Mouse (Mus musculus) ovary, postnatal 10 days (tissue): Measurements from ENCODE around the gene Siae.

Experiments used
- DNase-seq: peaks from one replicate; pipeline ENCODE4 v3.0.0; 2022; ENCODE audit warnings: low spot score

The Siae gene

DNA sequence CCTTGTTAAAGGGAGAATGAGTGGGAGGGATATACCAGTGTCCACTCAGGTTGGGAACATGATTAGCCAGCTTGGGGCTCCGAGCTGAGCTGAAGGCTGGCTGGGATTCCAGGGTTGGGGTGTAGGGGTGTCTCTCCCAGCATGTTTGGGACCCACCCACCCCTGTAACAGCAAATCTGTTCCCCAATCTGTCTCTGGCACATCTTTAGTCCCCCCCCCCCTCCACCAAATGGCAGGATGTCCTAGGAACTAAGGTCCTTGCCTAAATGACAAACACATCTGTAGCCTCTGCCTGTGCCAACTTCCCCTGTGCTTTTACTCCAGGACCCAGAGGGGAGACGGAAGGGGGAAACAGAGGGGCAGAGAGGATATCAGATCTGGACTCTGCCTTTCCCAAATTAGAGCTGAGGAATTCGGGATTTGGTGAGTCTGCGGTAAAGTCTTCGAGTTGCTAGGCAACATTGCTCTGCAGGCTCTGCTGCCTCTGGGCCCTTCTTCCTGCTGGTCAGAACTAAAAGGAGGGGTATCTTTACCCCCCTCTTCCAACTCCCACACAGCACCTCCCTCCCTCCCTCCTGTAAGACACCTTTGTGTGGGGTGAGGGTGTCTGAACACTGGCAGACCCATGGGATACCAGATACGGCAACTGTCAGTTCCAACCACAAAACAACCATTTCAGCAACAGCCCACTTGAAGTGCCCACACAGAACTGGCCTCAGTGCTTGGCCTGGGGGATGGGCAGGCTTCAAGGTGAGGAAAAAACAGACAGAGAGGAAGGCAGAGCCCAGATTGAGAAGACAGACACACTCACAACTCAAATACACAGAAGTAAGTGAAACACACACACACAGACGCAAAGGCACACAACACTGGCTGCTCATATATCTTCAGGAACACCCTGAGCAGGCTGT lies at the start of gene Siae:
Gene Siae, plus strand, starts transcription at position 861 of the 911 bp plus-strand sequence.
- DNase-seq: no peak

DNA sequence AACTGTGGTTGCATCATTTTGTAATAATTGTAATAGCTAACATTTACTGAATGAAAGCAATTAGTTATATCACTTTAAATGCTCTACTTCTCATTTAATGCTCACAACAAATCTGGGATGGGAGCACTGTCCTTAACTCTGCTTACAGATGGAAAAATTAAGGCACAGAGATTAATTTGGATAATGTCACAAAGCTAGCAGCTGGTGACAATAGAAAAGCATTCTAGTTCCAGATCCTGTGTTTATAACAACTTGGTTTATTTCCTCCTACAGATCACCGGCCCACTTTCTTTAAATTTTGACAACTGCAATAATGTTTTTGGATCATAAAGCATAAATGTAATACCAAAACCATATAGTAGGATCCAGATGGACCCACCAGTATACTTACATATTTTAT lies 49.5 kb upstream of the Siae start:
- DNase-seq: no peak

DNA sequence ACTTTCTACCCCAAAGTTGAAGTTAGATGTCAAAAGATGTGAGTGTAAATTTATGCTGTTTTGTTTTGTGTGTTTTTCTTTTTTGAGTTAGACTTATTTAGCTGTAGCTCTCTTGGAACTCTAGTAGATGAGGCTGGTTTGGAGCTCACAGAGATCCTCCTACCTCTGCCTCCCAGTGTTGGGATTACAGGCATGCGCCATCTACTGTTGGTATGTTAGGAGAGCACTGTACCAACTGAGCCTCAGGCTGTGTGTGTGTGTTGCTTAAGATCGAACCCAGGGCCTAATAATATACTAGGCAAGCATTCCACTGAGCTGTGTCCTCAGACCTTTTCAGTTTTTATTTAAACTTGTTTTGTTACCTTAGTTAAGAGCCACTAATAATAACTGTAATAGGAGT lies 43.4 kb upstream of the Siae start:
- no peak for DNase-seq

DNA sequence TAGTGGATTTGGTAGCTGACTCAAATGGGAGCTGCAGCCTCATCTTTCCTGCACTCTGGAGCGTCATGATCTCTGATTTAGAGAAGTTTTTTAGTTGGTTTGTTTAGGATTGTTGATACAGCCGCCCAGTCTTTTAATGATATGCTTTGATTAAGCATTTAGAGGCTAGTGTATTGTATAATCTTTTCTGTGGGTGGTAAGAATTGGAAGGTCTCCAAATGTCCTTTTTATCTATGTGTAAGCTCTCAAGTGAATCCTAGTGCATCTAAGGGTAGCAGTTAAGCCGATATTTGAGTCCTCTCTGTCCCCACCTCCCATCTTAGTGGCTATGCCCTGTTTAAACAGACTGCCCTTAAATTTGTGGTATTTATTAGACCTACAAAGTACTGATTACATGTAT lies 41.0 kb upstream of the Siae start:
- no peak for DNase-seq

DNA sequence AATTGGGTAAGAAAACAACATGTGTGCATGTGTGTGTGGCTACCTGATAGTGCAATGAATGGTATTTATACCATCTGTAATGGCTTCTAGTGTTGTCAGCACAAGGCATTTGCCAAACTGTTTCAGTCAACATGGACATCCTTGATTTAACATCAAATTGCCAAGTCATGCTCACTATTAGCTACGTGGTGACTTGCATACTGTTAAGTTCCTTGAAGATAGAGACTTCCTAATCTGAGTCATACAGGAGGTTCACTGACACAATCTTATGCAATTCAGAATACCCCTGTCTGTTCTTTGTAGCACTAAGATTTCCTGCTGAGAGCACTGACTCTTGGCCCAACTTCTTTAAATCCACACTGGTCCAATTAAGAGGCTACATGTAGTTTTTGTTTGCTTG lies 38.0 kb upstream of the Siae start:
- no peak for DNase-seq

DNA sequence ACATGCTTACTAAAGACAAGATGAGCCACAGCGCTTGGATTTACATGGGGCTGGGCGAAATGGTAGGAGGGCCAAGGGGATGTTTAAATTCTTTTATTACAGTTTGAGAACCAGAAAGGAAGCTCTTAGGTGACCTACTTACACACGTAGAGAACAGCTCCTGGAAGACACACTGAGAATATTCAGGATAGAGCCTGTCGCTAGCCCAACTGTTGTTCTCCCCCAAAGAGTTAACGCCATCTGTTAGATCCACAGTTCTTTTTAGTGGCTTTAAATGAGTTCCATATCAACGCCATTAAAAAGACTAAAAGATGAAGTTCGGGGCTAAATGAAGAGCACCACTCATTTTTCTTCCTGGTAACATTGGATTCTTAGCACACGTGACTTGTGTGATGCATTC lies 36.5 kb upstream of the Siae start:
- no peak for DNase-seq

DNA sequence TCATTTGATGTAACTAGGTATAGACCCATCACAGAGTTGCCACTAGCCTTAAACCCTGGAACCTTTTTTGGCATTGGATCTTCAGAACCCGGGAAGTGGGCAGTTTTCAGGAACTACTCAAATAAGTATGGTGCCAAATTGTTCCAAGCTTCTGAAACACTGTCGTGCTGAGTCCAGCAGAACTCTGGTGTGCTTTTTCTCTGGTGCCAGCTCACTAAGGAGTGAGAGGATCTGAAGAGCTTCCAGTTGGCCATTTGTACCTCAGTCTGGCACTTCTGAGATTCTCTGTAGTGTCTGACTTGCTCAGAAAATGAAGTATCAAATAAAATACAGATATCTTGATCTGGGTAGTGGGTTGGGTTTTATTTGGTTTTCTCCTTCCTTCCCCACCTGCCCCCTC lies 35.5 kb upstream of the Siae start:
- no peak for DNase-seq

DNA sequence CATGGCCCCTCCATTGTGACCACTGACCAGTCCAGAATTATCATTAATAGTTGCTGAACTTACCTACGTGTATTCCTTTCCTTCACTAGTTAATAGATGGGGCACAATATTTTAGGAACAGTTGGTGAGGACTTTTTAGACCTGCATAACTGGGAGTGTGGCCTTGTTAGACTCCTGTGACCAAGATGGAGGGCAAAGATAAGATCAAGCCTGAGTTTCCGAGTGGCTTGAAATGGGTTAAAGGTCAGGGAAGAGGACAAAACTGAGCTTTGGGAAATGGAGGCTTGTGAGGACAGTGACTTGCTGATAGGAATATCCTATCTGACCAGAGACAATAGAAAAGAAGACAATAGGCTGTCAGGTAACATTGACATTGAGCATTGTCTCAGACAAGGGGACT lies 30.0 kb upstream of the Siae start:
- DNase-seq: no peak

DNA sequence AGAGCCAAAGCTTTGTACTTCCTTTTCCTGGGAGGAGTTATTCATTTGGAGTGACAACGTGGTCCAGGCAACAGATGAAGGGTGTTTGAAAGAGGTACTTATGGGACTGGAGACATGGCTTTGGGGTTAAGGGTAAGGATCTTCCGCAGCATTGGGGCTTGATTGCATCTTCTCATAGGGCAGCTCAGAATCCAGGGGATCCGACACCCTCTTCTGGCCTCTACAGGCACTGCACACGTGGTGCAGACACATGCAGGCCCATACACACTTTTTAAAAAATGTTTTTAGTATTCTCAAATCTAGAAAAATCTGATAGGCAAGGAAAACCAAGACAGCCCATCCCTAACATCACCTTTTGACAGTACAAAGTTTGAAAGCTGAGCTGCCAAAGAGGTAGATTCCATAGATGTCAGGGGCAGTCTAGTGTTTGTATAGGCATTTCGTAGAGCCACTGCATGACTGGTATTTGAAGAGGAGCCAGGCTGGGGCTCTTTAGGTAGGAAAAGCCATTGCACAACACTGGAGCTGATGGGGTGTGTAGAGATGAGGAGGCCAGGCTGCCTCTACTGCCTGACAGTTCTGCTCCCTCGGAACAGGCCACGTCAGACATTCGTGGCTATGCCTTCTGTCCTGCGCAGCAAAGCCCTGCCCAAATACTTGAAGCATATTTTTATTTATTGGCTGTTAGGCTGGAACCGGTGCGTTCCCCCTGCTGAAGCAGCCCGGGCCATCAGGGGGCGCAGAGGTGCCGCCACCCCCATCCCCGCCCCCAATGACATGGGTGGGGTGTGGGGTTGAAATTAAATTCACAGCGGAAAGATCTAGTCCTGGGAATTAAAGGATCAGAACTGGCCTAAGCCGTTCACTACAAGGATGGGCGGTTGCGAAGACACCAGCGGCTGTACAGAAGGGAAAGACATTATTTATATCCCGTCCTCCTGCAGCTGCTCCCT lies 28.8 kb upstream of the Siae start:
- no peak for DNase-seq

DNA sequence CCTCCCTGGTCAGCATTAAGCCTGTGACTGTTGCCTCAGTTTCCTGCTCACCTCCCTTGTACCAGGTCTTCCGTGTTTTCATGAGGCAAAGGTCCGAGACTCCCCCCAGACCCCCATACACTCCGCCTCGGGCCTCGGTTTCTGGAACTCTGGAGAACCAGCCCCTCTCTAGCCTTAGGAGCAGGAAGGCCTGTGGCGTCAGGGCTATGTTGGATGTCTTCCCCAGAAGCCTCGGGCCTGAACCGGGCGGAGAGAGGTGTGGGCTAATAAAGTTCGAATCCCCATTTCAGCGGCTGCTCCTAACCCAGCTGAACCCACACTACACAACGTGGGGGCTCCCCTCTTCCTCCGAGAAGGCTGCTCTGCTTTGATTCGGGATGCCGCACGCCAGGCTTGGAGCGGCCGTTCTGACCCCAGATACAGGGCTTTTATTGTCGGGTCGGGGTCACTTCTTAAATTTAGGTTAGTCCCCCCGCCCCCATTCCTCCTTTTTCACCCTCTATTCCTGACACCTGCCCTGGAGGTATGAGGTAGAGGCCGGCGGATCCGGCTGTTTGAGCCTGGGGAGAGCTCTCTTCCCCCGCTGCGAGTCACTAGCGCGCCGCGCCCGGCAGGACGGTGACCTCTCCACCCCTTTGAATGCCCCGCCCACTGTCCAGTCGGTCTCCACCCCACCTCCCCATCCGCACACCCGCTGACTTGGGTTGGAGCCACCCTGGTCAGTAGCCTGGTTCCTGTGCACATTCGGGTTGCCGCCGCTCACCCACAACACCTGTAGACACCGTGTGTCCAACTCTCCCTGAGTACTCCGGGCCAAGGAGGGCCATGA lies 27.9 kb upstream of the Siae start, which contains the start of gene Esam:
Gene Esam, plus strand, starts transcription at position 683 of the 829 bp plus-strand sequence.
- DNase-seq: no peak

DNA sequence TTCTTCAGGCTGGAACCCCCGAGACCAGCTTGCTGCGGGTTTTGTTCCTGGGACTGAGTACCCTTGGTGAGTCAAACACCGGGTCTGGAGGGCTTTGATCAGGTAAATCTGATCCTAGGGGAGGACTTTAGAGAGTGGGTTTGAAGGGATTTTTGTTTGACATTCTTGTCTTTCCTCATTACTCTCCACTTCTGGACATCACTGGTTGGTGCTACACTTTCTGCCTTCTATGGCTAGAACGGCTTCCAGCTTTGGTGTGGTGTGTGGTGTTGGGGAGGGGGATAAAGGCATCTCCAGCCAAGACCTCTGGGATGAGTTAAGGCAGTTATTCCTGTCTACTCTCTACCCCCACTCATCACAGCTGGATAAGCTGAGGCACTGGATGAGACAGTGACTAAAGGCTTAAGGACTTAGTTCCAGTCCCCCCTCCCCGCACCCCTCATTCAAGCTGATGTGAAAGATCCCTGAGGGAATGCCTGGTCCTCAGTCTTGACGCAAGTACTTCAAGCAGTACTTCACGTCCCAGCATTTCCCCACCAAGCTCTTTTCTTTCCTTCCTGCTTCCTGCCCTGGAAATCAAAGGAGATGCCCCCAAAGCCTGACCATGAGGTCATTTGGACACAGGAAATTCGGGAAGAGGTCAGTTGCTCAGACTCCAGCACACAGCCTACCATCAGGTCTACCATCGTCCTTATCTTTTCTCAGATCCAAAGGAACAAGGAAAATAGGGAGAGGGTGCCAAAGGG lies 27.1 kb upstream of the Siae start:
- DNase-seq: no peak

DNA sequence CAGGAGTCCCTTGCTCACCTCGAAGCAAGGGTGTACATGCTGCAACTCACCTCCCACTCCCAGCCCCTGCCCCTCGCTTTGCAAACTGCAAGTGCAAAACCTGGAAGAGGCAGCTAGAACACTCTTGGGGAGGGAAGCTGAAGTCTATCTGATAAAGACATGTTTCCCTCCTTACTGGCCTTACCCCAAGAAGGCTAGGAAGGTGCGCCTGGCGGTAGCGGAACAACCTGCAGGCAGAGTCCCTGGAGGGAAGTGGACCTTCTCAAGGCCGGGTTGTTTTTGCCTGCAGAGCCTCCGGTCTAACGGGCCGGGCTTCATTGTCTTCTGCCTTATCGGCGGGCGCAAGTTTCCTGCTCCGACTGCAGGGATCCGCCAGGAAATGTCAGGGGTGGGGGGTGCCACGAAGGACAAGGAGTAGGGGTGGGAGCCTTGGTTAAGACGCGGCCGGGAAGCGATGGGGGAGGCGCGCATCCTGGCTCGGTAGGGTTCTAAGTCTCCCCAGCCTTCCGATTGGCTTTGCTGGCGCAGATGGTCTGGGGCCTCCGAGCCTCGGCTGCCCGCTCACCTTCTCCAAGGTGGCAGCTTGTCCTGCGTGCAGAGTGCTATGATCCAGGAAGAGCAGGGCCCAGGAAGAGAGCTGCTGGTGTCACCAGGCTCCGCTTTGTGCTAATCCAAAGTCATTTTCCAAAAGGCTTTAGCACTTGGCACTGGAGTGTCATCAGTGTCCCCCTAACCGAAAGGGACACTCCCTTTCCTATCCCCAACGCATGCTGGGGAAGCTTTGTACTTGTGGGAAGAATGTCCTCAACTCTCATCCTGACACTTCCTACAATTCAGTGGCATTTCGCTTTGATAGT lies 25.2 kb upstream of the Siae start:
- no peak for DNase-seq

DNA sequence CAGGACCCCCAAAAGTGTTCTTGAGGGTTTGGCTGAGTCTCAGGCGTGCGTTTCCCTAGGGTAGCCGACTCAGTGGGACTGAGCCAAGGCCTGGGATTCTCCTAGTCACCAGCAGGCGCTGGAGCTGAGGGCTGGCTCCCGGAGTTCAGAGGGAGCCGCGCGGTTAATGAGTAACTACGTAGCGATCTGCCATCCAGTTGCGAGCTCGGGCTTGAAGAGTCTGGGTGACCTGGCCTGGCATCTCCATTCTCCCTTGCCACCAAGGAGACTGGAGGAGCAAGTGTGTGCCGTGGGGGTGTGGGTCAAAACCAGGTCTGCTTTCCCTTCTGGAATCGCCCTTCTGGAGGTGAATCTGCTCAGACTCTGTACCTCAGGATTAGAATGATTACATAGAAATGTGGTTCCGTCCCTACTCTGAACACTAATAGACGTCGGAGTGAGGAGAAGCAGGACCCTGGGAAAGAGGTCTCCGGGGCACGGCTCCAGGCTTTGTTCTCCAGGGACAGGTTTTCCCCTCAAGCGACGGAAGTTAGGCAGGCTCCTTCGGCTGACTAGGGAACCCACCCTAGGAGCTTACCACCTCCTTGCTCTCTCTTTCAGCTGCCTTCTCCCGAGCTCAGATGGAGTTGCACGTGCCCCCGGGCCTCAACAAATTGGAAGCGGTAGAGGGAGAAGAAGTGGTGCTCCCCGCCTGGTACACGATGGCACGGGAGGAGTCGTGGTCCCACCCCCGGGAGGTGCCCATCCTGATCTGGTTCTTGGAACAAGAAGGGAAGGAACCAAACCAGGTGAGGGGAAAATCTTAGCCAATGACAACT lies 24.4 kb upstream of the Siae start:
- peak; percentile 32 for DNase-seq

DNA sequence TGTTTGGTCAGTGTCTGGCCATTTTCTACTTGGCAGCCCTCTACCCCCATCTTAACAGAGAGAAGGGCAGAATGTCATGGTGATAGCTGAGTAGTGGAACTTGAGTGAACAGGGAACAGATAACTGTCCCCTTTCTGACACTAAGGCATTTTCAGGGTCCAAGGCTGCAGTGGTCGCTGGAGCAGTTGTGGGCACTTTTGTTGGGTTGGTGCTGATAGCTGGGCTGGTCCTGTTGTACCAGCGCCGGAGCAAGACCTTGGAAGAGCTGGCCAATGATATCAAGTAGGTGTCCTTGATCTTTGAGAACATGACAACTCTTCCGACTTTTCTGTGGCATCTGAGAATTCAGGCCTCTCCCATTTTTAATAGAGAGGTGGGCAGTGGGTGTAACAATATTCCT lies 18.6 kb upstream of the Siae start:
- DNase-seq: no peak

DNA sequence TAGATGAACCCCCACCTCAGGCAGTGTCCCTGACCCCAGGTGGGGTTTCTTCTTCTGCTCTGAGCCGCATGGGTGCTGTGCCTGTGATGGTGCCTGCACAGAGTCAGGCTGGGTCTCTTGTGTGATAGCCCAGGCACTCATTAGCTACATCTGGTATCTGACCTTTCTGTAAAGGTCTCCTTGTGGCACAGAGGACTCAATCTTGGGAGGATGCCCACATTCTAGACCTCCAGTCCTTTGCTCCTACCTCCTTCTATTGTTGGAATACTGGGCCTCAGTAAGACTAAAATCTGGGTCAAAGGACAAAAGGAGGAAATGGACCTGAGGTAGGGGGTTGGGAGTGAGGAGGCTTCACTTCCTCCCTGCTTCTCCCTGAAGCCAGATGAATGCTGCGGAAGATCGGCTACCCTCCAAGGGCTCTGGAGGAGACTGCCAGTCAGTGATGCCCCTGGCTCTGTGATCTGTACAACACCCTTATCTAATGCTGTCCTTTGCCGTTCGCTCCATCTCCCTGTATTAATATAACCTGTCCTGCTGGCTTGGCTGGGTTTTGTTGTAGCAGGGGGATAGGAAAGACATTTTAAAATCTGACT lies 17.7 kb upstream of the Siae start:
- no peak for DNase-seq

DNA sequence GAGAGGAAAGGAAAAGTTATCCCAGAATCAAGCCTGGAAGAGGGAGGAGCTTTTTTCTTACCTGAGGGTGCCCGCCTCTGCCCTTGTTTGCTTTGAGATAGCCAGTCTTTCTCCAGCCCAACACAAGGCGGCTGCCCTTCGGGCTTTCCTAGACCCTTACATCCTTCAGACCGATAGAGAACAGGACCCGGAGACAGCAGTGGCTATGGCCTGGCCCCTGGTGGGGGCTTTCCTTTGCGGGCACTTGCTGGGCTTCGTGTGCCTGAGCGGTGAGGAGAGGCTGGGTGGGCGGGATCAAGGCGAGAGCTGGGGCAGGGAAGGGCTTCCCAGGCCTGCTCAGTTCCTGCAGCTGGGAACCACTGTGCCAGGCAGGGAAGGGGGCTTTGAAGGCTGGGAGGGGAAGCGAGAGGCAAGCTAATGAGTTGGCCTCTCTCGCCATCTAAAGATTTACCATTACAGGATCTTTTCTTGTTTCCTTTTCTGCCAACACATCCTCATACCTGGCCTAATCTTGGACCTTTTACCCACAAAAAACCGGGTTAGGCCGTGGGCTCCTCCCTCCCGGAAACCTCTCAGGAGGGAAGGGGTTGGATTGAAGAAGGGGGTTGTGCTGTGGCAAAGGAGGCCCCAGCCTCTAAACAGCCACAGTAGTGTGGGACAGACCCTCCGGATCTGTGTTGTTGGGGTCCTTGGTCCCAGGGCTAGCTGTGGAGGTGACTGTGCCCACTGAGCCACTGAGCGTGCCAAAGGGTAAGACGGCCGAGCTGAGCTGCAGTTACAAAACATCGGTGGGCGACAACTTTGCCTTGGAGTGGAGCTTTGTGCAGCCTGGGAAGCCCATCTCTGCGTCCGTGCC lies 16.1 kb upstream of the Siae start, which contains the start of gene Vsig2:
Gene Vsig2, plus strand, starts transcription at position 86 of the 856 bp plus-strand sequence.
- DNase-seq: no peak

DNA sequence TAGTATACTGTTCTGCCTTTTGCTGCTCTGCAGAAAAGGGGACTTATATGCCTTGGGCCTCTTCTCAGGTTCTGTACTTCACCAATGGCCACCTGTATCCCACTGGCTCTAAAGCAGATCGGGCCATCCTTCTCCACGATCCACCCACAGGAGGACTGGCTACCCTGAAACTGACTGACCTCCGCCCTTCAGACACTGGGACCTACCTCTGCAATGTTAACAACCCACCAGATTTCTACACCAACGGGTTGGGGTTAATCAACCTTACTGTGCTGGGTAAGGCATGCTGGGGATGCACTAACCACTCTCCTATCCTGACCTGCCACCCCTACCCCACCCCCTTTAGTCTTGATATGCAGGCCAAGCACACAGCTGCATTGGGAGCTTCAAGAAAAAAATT lies 15.3 kb upstream of the Siae start:
- no peak for DNase-seq
